Comparison of ENCODE assay signal across 9 mouse cellular contexts in the genomic region with DNA sequence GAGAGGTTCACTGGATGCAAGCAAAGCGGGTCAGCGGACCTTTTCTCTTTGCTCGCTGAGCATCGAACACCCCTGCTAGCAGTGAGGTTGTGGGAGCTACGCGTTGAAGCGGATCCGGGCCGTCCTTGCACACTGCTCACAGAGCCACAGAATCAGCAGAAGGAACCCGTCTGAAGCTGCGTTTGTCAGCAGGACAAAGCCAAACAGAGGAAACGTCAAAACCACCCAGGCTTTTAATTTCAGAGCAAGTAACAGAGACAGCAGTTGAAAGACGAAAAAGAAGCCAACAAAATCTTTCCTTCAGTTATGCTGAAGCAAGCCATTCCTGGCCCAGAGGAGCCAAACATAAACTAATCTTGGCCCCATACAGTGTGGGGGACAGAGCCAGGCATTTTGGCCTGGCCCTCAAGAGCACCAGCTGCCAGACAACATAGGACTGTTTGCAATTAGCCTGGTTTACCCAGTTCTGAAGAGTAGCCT.
DNase-seq lines count a peak whose midpoint lies in the region; ATAC-seq lines count a peak whose summit lies in the region.
"Had no signal": no experiment of that assay in that cellular context is flagged by ENCODE, and none has a peak within 500 bp of the region (broad histone marks: within the 10 kb centered on the region; RNA-seq: fewer than 3 reads in every experiment).

No protein-coding gene starts in this region.

- no peak for DNase-seq in hindbrain, embryonic 10.5 days (ENCODE audit: low spot score)
- DNase-seq in embryonic facial prominence, embryonic 14.5 days (ENCODE audit: low spot score), result peak; percentile 83
- peak; percentile 10 to 13 for DNase-seq in heart, postnatal 36 days
- no peak for DNase-seq in adrenal gland, adult 2 months
- DNase-seq in frontal cortex, postnatal 10 days (ENCODE audit: low spot score in 2 of 2), result no peak
- DNase-seq in thymus, postnatal 4 days, result no peak

- H3K36me3 ChIP-seq in hindbrain, embryonic 10.5 days, result no peaks in the 10 kb centered on the region
- no peaks in the 10 kb centered on the region for H3K36me3 ChIP-seq in hindbrain, embryonic 13.5 days
- no peaks in the 10 kb centered on the region for H3K36me3 ChIP-seq in embryonic facial prominence, embryonic 14.5 days (ENCODE audit: control insufficient read depth, insufficient read depth, low read length)
- H3K36me3 ChIP-seq in midbrain, embryonic 12.5 days, result no peaks in the 10 kb centered on the region

- H3K9me3 ChIP-seq in hindbrain, embryonic 10.5 days, result no peaks in the 10 kb centered on the region
- H3K9me3 ChIP-seq in hindbrain, embryonic 13.5 days, result no peaks in the 10 kb centered on the region
- H3K9me3 ChIP-seq in embryonic facial prominence, embryonic 14.5 days (ENCODE audit: control insufficient read depth, low read length), result 0 out of 2 replicates have a peak, but pooled peaks cover 7% of the 10 kb centered on the region
- no peaks in the 10 kb centered on the region for H3K9me3 ChIP-seq in midbrain, embryonic 12.5 days

- H3K4me3 ChIP-seq in hindbrain, embryonic 10.5 days, result 0 out of 2 replicates have a peak overlapping the region, but pooled peaks have one; percentile 20
- no peak overlapping the region for H3K4me3 ChIP-seq in hindbrain, embryonic 13.5 days
- H3K4me3 ChIP-seq in embryonic facial prominence, embryonic 14.5 days (ENCODE audit: low read depth, low read length), result no peak overlapping the region
- no peak overlapping the region for H3K4me3 ChIP-seq in midbrain, embryonic 12.5 days
- H3K4me3 ChIP-seq: erythroblast, embryonic 14.5 days had no signal

- intact Hi-C loops in heart, postnatal 36 days (cut with DNase I), result no loop called here

- no peak for ATAC-seq in hindbrain, embryonic 13.5 days (ENCODE audit: low FRiP score)
- ATAC-seq in embryonic facial prominence, embryonic 14.5 days (ENCODE audit: low read depth), result peak; percentile 88
- no peak for ATAC-seq in midbrain, embryonic 12.5 days (ENCODE audit: low FRiP score, low read depth)

- peaks cover 12% of the 10 kb centered on the region for H3K4me1 ChIP-seq in hindbrain, embryonic 10.5 days (replicated peaks)
- H3K4me1 ChIP-seq in hindbrain, embryonic 13.5 days (replicated peaks), result no peaks in the 10 kb centered on the region
- H3K4me1 ChIP-seq in embryonic facial prominence, embryonic 14.5 days (ENCODE audit: control insufficient read depth, insufficient read depth, low read length), result peaks cover 23% of the 10 kb centered on the region
- H3K4me1 ChIP-seq in midbrain, embryonic 12.5 days, result no peaks in the 10 kb centered on the region

- H3K9ac ChIP-seq in hindbrain, embryonic 13.5 days, result no peak overlapping the region
- H3K9ac ChIP-seq in embryonic facial prominence, embryonic 14.5 days (ENCODE audit: low read depth, low read length), result peak overlapping the region; percentile 10
- H3K9ac ChIP-seq in midbrain, embryonic 12.5 days (replicated peaks), result no peak overlapping the region

- WGBS in hindbrain, embryonic 10.5 days, result 18% methylated on average over 13 of the region's 13 CpGs
- 20% methylated on average over 13 of the region's 13 CpGs for WGBS in hindbrain, embryonic 13.5 days
- 31% methylated on average over 13 of the region's 13 CpGs for WGBS in embryonic facial prominence, embryonic 14.5 days
- 18% methylated on average over 13 of the region's 13 CpGs for WGBS in midbrain, embryonic 12.5 days

- H3K27ac ChIP-seq in hindbrain, embryonic 10.5 days, result peak overlapping the region; percentile 69
- H3K27ac ChIP-seq in hindbrain, embryonic 13.5 days, result no peak overlapping the region
- H3K27ac ChIP-seq in embryonic facial prominence, embryonic 14.5 days (replicated peaks; ENCODE audit: low read depth, low read length), result peak overlapping the region; percentile 88
- H3K27ac ChIP-seq in midbrain, embryonic 12.5 days (replicated peaks), result no peak overlapping the region

- H3K27me3 ChIP-seq in hindbrain, embryonic 10.5 days (ENCODE audit: insufficient read depth, poor library complexity, severe bottlenecking), result no peaks in the 10 kb centered on the region
- H3K27me3 ChIP-seq in hindbrain, embryonic 13.5 days, result 0 out of 2 replicates have a peak, but pooled peaks cover 7% of the 10 kb centered on the region
- H3K27me3 ChIP-seq in embryonic facial prominence, embryonic 14.5 days (replicated peaks; ENCODE audit: control insufficient read depth, insufficient read depth, low read length), result no peaks in the 10 kb centered on the region
- H3K27me3 ChIP-seq in midbrain, embryonic 12.5 days, result no peaks in the 10 kb centered on the region; the same call in 1 of the 2 replicates

- H3K4me2 ChIP-seq in hindbrain, embryonic 13.5 days, result no peak overlapping the region
- peak overlapping the region; percentile 31 for H3K4me2 ChIP-seq in embryonic facial prominence, embryonic 14.5 days (ENCODE audit: low read depth, low read length)
- peak overlapping the region; percentile 19; the same call in 1 of the 2 replicates for H3K4me2 ChIP-seq in midbrain, embryonic 12.5 days (replicated peaks)

Comparison
In these comparisons a context has a peak if more than half of its experiments do, and no peak if none do; other contexts are left out.
1. H3K27ac ChIP-seq: peak in hindbrain, embryonic 10.5 days (single experiment) and embryonic facial prominence, embryonic 14.5 days (single experiment); none in hindbrain, embryonic 13.5 days (single experiment) and midbrain, embryonic 12.5 days (single experiment).
2. DNase-seq: peak in embryonic facial prominence, embryonic 14.5 days (single experiment) and heart, postnatal 36 days (2 of 2); none in hindbrain, embryonic 10.5 days (single experiment), adrenal gland, adult 2 months (single experiment), frontal cortex, postnatal 10 days (0 of 2) and thymus, postnatal 4 days (single experiment).